Mouse (Mus musculus) adrenal gland, postnatal 10 days (tissue): Measurements from ENCODE around the gene March5. TPM values are rescaled to one million over a fixed set of nuclear protein-coding genes. Genes with fewer than 3 reads are reported as not detected.
A peak's percentile ranks its signal among the peaks of the same experiment; 100 is the strongest.
"Not testable (repeated sequence)": the region's sequence is repeated elsewhere in the genome, so short reads cannot be mapped to it uniquely, and the experiment has no call there.

ENCODE experiments used
- DNase-seq: peaks from one replicate; pipeline ENCODE4 v3.0.0; 2021; ENCODE audit warnings: mixed read lengths
- total RNA-seq, 2 experiments: library from RNA; stranded (reverse); gene quantifications; 2 replicates each; pipeline ENCODE4 v1.2.3; 2021

The March5 gene
- total RNA-seq, 2 experiments from 2014 or later = 145 to 152 TPM

GRCm38 (mm10) chr19:37208176-37208755, 923 bp downstream of the March5 start, which contains the start of gene Cpeb3:
Gene Cpeb3, minus strand, starts transcription at chr19:37208601.
- DNase-seq = peak; percentile 54

- DNase-seq = no peak
Observed at GRCm38 (mm10) chr19:37208986-37209385, 1.6 kb downstream of the March5 start.

GRCm38 (mm10) chr19:37209467-37210128, 2.3 kb downstream of the March5 start:
- DNase-seq = no peak

- no peak for DNase-seq
Observed at GRCm38 (mm10) chr19:37210457-37210856, 3.1 kb downstream of the March5 start.

GRCm38 (mm10) chr19:37211416-37211815, 4.1 kb downstream of the March5 start:
- no peak for DNase-seq

GRCm38 (mm10) chr19:37214711-37215110, 7.4 kb downstream of the March5 start:
- DNase-seq = peak; percentile 46

GRCm38 (mm10) chr19:37225197-37225862, 18.0 kb downstream of the March5 start:
- no peak for DNase-seq

- DNase-seq = not testable (repeated sequence)
Observed at GRCm38 (mm10) chr19:37232598-37232997, 25.3 kb downstream of the March5 start.

GRCm38 (mm10) chr19:37233561-37234539, 26.5 kb downstream of the March5 start:
- DNase-seq = peak; percentile 19

GRCm38 (mm10) chr19:37235818-37236217, 28.5 kb downstream of the March5 start:
- no peak for DNase-seq

GRCm38 (mm10) chr19:37237306-37237705, 30.0 kb downstream of the March5 start:
- no peak for DNase-seq

- DNase-seq = no peak
Observed at GRCm38 (mm10) chr19:37237712-37238437, 30.5 kb downstream of the March5 start.

GRCm38 (mm10) chr19:37238651-37239050, 31.3 kb downstream of the March5 start:
- DNase-seq = no peak

GRCm38 (mm10) chr19:37239096-37239495, 31.8 kb downstream of the March5 start:
- peak; percentile 64 for DNase-seq

- DNase-seq = no peak
Observed at GRCm38 (mm10) chr19:37241201-37241600, 33.9 kb downstream of the March5 start.

GRCm38 (mm10) chr19:37242707-37243106, 35.4 kb downstream of the March5 start:
- DNase-seq = no peak

GRCm38 (mm10) chr19:37246859-37247258, 39.5 kb downstream of the March5 start:
- DNase-seq = no peak

GRCm38 (mm10) chr19:37248199-37248598, 40.9 kb downstream of the March5 start:
- DNase-seq = no peak

- DNase-seq = no peak
Observed at GRCm38 (mm10) chr19:37252104-37252503, 44.8 kb downstream of the March5 start.

GRCm38 (mm10) chr19:37255321-37255720, 48.0 kb downstream of the March5 start:
- no peak for DNase-seq

- no peak for DNase-seq
Observed at GRCm38 (mm10) chr19:37262389-37262788, 55.0 kb downstream of the March5 start.

- no peak for DNase-seq
Observed at GRCm38 (mm10) chr19:37263566-37263942, 56.2 kb downstream of the March5 start.
